Mouse (Mus musculus): ENCODE measurements around the gene Trpd52l3. TPM values are rescaled to one million over a fixed set of nuclear protein-coding genes. Genes with fewer than 3 reads are reported as not detected.
A peak's percentile ranks its signal among the peaks of the same experiment; 100 is the strongest.

The Trpd52l3 gene
- polyA plus RNA-seq (2014; fragmentation: Nextera tagmentation; extraction: Ambion mirVana): not detected in 2 replicates

DNA sequence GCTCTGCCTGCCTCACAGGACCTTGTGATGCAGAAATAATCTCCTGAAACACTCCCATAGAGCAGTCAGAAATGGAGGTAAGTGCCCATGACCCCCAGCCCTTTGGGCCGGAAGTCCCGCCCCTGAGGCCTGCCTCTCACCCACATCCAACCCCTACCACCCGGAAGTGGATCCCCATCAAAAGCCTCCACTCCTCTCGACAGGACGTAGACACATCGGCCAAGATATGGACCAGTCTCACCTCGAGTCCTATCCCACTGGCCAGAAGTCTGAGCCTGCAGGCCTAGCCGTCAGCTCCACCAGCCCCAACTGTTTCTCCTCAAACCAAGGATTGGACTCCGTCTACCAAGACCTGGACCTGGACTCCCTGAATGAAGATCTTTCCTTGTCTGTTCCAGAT, at the start of gene Trpd52l3:
Gene Trpd52l3 (plus strand): TSS at position 170 of the 400 bp plus-strand sequence.
- Histone ChIP-seq H3K9ac (no peak within 1 kb of the TSS), H3K27me3 (ENCODE audit: insufficient read depth, low read length) (no peaks in the 10 kb centered on the region), H3K9me3 (ENCODE audit: low read depth, low read length) (no peaks in the 10 kb centered on the region), H3K4me1 (ENCODE audit: insufficient read depth) (no peaks in the 10 kb centered on the region), H3K27ac (ENCODE audit: low read depth) (no peak within 1 kb of the TSS), H3K4me2 (no peak within 1 kb of the TSS), H3K4me3 (ENCODE audit: low read depth, low read length) (no peak within 1 kb of the TSS), H3K36me3 (ENCODE audit: insufficient read depth) (no peaks in the 10 kb centered on the region)
- 93% methylated on average over 9 of the region's 9 CpGs for WGBS
- no peak for DNase-seq
- no peak for TF ChIP-seq CTCF (IDR thresholded peaks at IDR 0.05; ENCODE audit: low read depth)
- no peak for ATAC-seq (ENCODE audit: insufficient read depth)

DNA sequence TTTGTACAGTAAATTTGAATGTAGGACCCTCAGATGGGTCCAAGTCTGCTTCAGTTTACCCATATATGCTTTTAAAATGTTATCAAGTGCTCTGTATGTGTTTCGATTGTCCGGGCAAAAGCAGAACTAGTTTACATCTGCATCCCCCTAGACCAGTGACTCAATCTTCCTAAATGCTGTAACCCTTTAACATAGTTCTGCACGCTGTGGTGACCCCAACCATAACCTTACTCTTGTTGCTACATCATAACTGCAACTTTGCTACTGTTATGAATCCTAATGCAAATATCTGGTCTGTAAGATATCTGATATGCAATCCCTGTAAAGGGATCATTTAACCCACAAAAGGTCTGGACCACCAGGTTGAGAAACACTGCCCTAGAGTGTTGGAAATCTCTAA, 49.8 kb upstream of the Trpd52l3 start:
- no peak overlapping the region for H3K4me3 ChIP-seq (ENCODE audit: low read depth, low read length)
- no peak overlapping the region for H3K9ac ChIP-seq
- ATAC-seq (ENCODE audit: insufficient read depth) (no peak), DNase-seq (no peak)
- WGBS: 83% methylated on average over 3 of the region's 3 CpGs
- H3K27ac ChIP-seq (ENCODE audit: low read depth): no peak overlapping the region
- no peak overlapping the region for H3K4me2 ChIP-seq
- no peaks in the 10 kb centered on the region for H3K4me1 ChIP-seq (ENCODE audit: insufficient read depth)
- no peaks in the 10 kb centered on the region for H3K9me3 ChIP-seq (ENCODE audit: low read depth, low read length)
- no peaks in the 10 kb centered on the region for H3K36me3 ChIP-seq (ENCODE audit: insufficient read depth)
- no peak for TF ChIP-seq CTCF (IDR thresholded peaks at IDR 0.05; ENCODE audit: low read depth)
- no peaks in the 10 kb centered on the region for H3K27me3 ChIP-seq (ENCODE audit: insufficient read depth, low read length)

DNA sequence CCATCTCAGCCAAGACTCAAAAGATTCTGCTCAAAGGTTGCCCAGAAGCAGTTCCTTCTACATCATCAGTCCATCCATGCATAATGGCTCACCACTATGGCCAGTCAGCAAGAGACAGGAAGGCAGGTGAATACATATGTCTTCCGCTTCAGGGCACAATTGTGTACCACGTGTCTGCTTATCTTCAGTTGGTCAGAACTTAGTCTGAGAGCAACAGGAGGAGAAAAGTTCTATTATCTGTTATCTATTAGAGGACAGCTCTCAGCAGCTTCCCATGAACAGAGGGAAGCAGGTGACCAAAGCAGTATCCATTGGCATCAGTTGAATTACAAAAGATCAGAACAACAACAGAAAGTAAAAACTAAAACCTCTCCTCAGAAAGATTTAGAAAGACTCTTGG, 48.1 kb upstream of the Trpd52l3 start:
- TF ChIP-seq CTCF (IDR thresholded peaks at IDR 0.05; ENCODE audit: low read depth): no peak
- DNase-seq (no peak), ATAC-seq (ENCODE audit: insufficient read depth) (no peak)
- no peak overlapping the region for H3K27ac ChIP-seq (ENCODE audit: low read depth)
- no peak overlapping the region for H3K4me3 ChIP-seq (ENCODE audit: low read depth, low read length)
- no peak overlapping the region for H3K4me2 ChIP-seq
- no peaks in the 10 kb centered on the region for H3K36me3 ChIP-seq (ENCODE audit: insufficient read depth)
- no peaks in the 10 kb centered on the region for H3K4me1 ChIP-seq (ENCODE audit: insufficient read depth)
- no peaks in the 10 kb centered on the region for H3K27me3 ChIP-seq (ENCODE audit: insufficient read depth, low read length)
- H3K9ac ChIP-seq: no peak overlapping the region
- WGBS: 79% methylated on average over 2 of the region's 2 CpGs
- H3K9me3 ChIP-seq (ENCODE audit: low read depth, low read length): no peaks in the 10 kb centered on the region

DNA sequence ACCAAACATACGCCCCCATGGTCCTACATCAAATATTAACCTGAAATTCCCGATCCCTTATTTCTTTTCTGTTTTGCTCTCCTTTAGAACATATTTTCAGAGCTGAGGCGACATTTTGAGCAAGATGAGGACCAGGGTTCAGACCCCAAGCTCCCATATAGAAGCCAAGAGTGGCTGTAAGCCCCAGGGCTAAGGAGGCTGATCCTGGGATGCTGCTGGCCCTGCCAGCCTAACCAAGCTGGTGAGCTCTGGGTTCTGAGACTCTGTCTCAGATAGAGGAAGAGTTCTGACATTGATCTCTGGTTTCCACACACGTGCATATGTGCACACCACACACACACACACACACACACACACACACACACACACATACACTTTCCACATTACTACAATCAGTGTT, 42.7 kb upstream of the Trpd52l3 start:
- no peak for ATAC-seq (ENCODE audit: insufficient read depth)
- H3K4me2 ChIP-seq: no peak overlapping the region
- TF ChIP-seq CTCF (IDR thresholded peaks at IDR 0.05; ENCODE audit: low read depth): no peak
- no peaks in the 10 kb centered on the region for H3K9me3 ChIP-seq (ENCODE audit: low read depth, low read length)
- no peak overlapping the region for H3K27ac ChIP-seq (ENCODE audit: low read depth)
- 77% methylated on average over 4 of the region's 4 CpGs for WGBS
- H3K36me3 ChIP-seq (ENCODE audit: insufficient read depth): no peaks in the 10 kb centered on the region
- no peak overlapping the region for H3K4me3 ChIP-seq (ENCODE audit: low read depth, low read length)
- no peak overlapping the region for H3K9ac ChIP-seq
- no peak for DNase-seq
- no peaks in the 10 kb centered on the region for H3K4me1 ChIP-seq (ENCODE audit: insufficient read depth)
- H3K27me3 ChIP-seq (ENCODE audit: insufficient read depth, low read length): no peaks in the 10 kb centered on the region

DNA sequence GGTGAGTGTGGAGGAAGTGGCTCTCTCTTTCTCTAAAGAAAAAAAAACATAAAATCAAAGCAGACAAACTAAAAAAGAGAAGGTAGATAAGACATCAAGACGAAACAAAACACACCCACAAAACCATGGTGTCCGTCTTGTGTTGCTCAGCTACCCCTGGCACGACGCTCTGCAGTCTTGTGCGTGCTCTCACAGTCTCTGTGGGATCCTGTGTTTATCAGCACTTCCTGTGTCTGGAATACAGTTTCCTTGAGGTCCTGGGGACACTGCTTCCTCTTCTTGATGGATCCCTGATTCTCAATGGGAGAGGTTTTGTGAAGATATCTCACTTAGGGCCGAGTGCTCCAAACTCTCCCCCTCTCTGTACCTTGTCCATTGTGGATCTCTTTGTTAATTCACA, 41.7 kb upstream of the Trpd52l3 start:
- ATAC-seq (ENCODE audit: insufficient read depth) (no peak), DNase-seq (peak; percentile 16)
- 69% methylated on average over 6 of the region's 6 CpGs for WGBS
- TF ChIP-seq CTCF (IDR thresholded peaks at IDR 0.05; ENCODE audit: low read depth): no peak
- H3K4me1 ChIP-seq (ENCODE audit: insufficient read depth): no peaks in the 10 kb centered on the region
- H3K4me3 ChIP-seq (ENCODE audit: low read depth, low read length): no peak overlapping the region
- H3K9ac ChIP-seq: no peak overlapping the region
- H3K36me3 ChIP-seq (ENCODE audit: insufficient read depth): no peaks in the 10 kb centered on the region
- H3K27ac ChIP-seq (ENCODE audit: low read depth): no peak overlapping the region
- H3K4me2 ChIP-seq: no peak overlapping the region
- H3K27me3 ChIP-seq (ENCODE audit: insufficient read depth, low read length): no peaks in the 10 kb centered on the region
- H3K9me3 ChIP-seq (ENCODE audit: low read depth, low read length): 0 out of 2 replicates have a peak, but pooled peaks cover 6% of the 10 kb centered on the region

DNA sequence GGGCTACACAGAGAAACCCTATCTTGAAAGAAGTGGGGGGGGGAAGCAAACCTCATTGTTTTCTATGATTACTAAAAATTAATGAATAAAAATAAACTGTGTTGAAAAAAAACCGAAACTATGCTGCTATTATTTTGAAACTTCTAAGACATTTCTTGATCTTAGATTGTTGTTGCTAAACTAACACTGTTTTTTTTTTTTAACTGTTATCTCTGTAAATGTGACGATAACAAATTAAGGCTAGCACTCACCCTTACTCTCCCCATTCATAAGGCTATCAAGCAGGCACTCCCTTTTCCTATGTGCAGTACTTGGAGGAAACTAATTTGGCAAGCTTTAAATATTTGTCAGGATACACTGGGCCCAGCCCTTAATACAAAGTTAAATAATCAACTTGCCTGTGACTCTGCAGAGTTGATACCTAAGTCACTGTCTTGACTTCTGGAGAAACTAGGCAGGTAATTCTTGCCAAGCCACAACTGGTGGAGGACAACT, 39.9 kb upstream of the Trpd52l3 start:
- Histone ChIP-seq H3K4me2 (no peak overlapping the region), H3K27me3 (ENCODE audit: insufficient read depth, low read length) (no peaks in the 10 kb centered on the region), H3K27ac (ENCODE audit: low read depth) (no peak overlapping the region), H3K36me3 (ENCODE audit: insufficient read depth) (no peaks in the 10 kb centered on the region), H3K4me1 (ENCODE audit: insufficient read depth) (no peaks in the 10 kb centered on the region), H3K4me3 (ENCODE audit: low read depth, low read length) (no peak overlapping the region), H3K9ac (no peak overlapping the region), H3K9me3 (ENCODE audit: low read depth, low read length) (0 out of 2 replicates have a peak, but pooled peaks cover 6% of the 10 kb centered on the region)
- 56% methylated on average over 2 of the region's 2 CpGs for WGBS
- ATAC-seq (ENCODE audit: insufficient read depth) (no peak), DNase-seq (no peak)
- TF ChIP-seq CTCF (IDR thresholded peaks at IDR 0.05; ENCODE audit: low read depth): no peak

DNA sequence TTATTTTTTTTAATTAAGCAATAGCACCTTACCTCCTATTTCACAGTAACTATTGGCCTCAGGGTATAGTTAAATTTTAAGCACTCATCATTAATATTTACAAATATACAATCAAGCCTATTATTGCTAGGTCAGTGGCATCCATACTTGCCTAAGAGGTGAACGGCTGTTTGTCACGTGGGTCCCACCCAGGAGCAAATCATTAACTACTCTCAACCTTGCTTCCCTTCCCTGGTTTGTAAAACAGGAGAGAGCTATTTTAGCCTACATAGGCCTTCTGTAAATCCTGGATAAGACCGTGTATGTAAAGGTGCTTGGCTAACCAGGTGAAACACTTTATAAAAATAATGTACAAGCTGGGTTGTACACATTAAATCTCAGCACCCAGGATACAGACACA, 35.6 kb upstream of the Trpd52l3 start:
- Histone ChIP-seq H3K27ac (ENCODE audit: low read depth) (no peak overlapping the region), H3K9ac (no peak overlapping the region), H3K4me2 (no peak overlapping the region), H3K9me3 (ENCODE audit: low read depth, low read length) (0 out of 2 replicates have a peak, but pooled peaks cover 6% of the 10 kb centered on the region), H3K4me1 (ENCODE audit: insufficient read depth) (no peaks in the 10 kb centered on the region), H3K36me3 (ENCODE audit: insufficient read depth) (no peaks in the 10 kb centered on the region), H3K27me3 (ENCODE audit: insufficient read depth, low read length) (no peaks in the 10 kb centered on the region), H3K4me3 (ENCODE audit: low read depth, low read length) (no peak overlapping the region)
- ATAC-seq (ENCODE audit: insufficient read depth) (no peak), DNase-seq (no peak)
- TF ChIP-seq CTCF (IDR thresholded peaks at IDR 0.05; ENCODE audit: low read depth): no peak
- 67% methylated on average over 3 of the region's 3 CpGs for WGBS

DNA sequence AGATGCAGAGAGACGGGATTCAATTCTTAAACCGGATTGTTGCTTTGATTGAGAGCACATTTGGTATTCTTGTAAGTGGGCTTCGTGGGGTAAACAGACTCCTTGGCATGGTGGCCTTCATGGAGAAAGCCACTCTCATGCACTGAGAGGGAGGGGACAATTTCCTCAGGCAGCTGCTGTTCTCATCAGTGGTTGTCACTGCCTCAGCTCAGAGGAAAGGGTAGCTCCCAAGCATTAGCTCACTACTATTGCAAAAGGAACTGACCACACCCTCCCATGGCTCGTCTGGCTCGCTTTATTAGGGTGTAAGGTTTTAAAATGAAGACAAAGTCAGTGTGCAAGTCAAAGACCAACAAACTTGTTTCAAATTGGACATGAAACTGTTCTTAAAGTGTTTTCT, 30.2 kb upstream of the Trpd52l3 start:
- Histone ChIP-seq H3K4me1 (ENCODE audit: insufficient read depth) (no peaks in the 10 kb centered on the region), H3K27me3 (ENCODE audit: insufficient read depth, low read length) (no peaks in the 10 kb centered on the region), H3K9me3 (ENCODE audit: low read depth, low read length) (no peaks in the 10 kb centered on the region), H3K4me3 (ENCODE audit: low read depth, low read length) (no peak overlapping the region), H3K36me3 (ENCODE audit: insufficient read depth) (no peaks in the 10 kb centered on the region), H3K9ac (no peak overlapping the region), H3K27ac (ENCODE audit: low read depth) (no peak overlapping the region), H3K4me2 (no peak overlapping the region)
- WGBS: 69% methylated on average over 5 of the region's 5 CpGs
- DNase-seq (no peak), ATAC-seq (ENCODE audit: insufficient read depth) (no peak)
- TF ChIP-seq CTCF (IDR thresholded peaks at IDR 0.05; ENCODE audit: low read depth): no peak
